Mouse (Mus musculus) kidney, postnatal 36 days (tissue): Measurements from ENCODE around the gene Mettl7a2.
"Not testable (repeated sequence)": the region's sequence is repeated elsewhere in the genome, so short reads cannot be mapped to it uniquely, and the experiment has no call there.

Source experiments
- DNase-seq, 2 experiments: peaks; one replicate each; pipeline ENCODE4 v3.0.0; 2021 to 2022; ENCODE audit warnings: mixed read lengths in 2 of 2

Gene Mettl7a2

GRCm38 (mm10) chr15:100352711-100353250, at the start of gene Mettl7a2, which contains the start of gene Methig1:
Gene Mettl7a2, plus strand, starts transcription at chr15:100353200.
Gene Methig1, plus strand, starts transcription at chr15:100353149.
- no peak for DNase-seq

- DNase-seq, result no peak
Observed at GRCm38 (mm10) chr15:100303428-100304018, 49.5 kb upstream of the Mettl7a2 start.

GRCm38 (mm10) chr15:100304019-100304991, 48.7 kb upstream of the Mettl7a2 start, which contains the start of gene Mettl7a1:
Gene Mettl7a1, plus strand, starts transcription at chr15:100304140.
- DNase-seq, result peak; percentile 90 to 93

GRCm38 (mm10) chr15:100306201-100306600, 46.8 kb upstream of the Mettl7a2 start:
- no peak for DNase-seq

- DNase-seq, result peak; percentile 59 to 63
Observed at GRCm38 (mm10) chr15:100307438-100308096, 45.4 kb upstream of the Mettl7a2 start.

- DNase-seq, result no peak
Observed at GRCm38 (mm10) chr15:100312346-100312745, 40.7 kb upstream of the Mettl7a2 start.

- no peak for DNase-seq
Observed at GRCm38 (mm10) chr15:100314448-100315145, 38.4 kb upstream of the Mettl7a2 start.

- peak; percentile 41 to 58 for DNase-seq
Observed at GRCm38 (mm10) chr15:100318014-100318671, 34.9 kb upstream of the Mettl7a2 start.

GRCm38 (mm10) chr15:100319884-100320283, 33.1 kb upstream of the Mettl7a2 start:
- DNase-seq, result peak in 1 of 2 experiments; percentile 26

GRCm38 (mm10) chr15:100320295-100320905, 32.6 kb upstream of the Mettl7a2 start:
- peak; percentile 25 to 49 for DNase-seq

GRCm38 (mm10) chr15:100321134-100321533, 31.9 kb upstream of the Mettl7a2 start:
- DNase-seq, result peak; percentile 89 to 91

- no peak for DNase-seq
Observed at GRCm38 (mm10) chr15:100324021-100324591, 28.9 kb upstream of the Mettl7a2 start.

GRCm38 (mm10) chr15:100325235-100325634, 27.8 kb upstream of the Mettl7a2 start:
- no peak for DNase-seq

GRCm38 (mm10) chr15:100328089-100328488, 24.9 kb upstream of the Mettl7a2 start:
- DNase-seq, result peak; percentile 37 to 48

- DNase-seq, result not testable (repeated sequence)
Observed at GRCm38 (mm10) chr15:100329336-100329735, 23.7 kb upstream of the Mettl7a2 start.

GRCm38 (mm10) chr15:100330739-100331138, 22.3 kb upstream of the Mettl7a2 start:
- DNase-seq, result no peak

GRCm38 (mm10) chr15:100332077-100332961, 20.7 kb upstream of the Mettl7a2 start:
- DNase-seq, result not testable (repeated sequence)

- no peak for DNase-seq
Observed at GRCm38 (mm10) chr15:100334629-100335028, 18.4 kb upstream of the Mettl7a2 start, which contains the start of gene Mettl7a3. Gene Mettl7a3, plus strand, starts transcription at chr15:100334929.

- not testable (repeated sequence) for DNase-seq
Observed at GRCm38 (mm10) chr15:100337328-100337727, 15.7 kb upstream of the Mettl7a2 start.
